Mouse (Mus musculus) CD4-positive, CD25-positive, alpha-beta regulatory T cell, adult 2 months (primary cell): Measurements from ENCODE around the gene Hnrnpa0.
A peak's percentile ranks its signal among the peaks of the same experiment; 100 is the strongest.
"Not testable (repeated sequence)": the region's sequence is repeated elsewhere in the genome, so short reads cannot be mapped to it uniquely, and the experiment has no call there.

Source experiments
- DNase-seq: peaks from one replicate; pipeline ENCODE4 v3.0.0-alpha.2; 2012; ENCODE audit warnings: low read depth, low spot score

Gene Hnrnpa0

GRCm38 (mm10) chr13:58128396-58128767 lies at the start of gene Hnrnpa0:
TSS of gene Hnrnpa0 (minus strand) at chr13:58128556.
- DNase-seq, result peak; percentile 98

DNA sequence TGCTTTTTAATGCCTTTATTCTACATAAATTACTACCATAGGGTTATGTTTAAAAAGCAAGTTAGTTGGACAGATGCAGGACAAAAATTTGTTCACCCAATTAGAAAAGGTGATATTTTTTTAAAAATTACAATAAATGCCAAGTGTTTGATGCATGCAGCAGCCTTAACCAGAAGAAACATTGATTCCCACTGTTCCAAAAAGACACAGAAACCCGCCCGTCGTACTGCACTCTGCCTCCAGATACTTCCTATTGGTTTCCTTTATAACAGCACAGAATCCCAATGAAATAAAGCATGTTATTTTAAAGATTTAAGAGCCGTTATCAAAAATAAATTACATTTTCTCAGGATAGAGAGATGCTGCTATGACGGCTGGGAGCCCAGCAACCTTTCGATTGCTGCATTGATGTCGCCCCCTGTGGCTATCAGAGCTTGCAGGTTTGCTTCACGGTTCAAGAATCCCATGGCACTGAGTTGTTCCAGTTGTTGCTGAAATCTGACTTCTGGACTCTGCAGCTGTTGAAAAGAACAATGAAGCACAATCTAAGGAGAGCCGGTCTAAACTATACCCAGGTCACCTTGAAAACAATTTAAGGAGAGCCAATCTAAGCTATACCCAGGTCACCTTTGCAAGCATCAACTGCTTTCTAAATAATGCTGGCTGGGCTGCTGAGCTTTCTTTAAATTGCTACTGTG lies 49.3 kb upstream of the Hnrnpa0 start:
- DNase-seq, result no peak

DNA sequence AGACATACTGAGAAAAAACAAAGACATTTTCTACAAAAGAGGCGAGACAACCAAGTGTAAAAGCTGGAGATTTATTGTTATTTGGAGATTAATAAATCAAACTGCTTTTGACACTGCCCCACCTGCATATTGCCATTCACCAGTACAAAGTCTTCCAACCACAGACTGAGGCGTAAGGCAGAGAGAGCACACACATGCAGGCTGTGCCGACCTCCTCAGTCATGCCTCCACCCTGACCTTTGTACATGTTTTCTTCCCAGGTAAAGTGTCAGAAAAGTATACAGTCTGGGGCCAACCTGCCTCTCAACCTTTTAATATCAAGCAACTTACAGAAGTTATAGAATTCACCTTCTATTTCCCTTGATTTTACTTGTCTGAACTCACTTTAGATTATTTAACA lies 47.7 kb upstream of the Hnrnpa0 start:
- DNase-seq, result no peak

GRCm38 (mm10) chr13:58168119-58168518 lies 39.8 kb upstream of the Hnrnpa0 start:
- no peak for DNase-seq

- DNase-seq, result no peak
Observed at GRCm38 (mm10) chr13:58163343-58163742, 35.0 kb upstream of the Hnrnpa0 start.

GRCm38 (mm10) chr13:58160761-58161160 lies 32.4 kb upstream of the Hnrnpa0 start:
- DNase-seq, result no peak

DNA sequence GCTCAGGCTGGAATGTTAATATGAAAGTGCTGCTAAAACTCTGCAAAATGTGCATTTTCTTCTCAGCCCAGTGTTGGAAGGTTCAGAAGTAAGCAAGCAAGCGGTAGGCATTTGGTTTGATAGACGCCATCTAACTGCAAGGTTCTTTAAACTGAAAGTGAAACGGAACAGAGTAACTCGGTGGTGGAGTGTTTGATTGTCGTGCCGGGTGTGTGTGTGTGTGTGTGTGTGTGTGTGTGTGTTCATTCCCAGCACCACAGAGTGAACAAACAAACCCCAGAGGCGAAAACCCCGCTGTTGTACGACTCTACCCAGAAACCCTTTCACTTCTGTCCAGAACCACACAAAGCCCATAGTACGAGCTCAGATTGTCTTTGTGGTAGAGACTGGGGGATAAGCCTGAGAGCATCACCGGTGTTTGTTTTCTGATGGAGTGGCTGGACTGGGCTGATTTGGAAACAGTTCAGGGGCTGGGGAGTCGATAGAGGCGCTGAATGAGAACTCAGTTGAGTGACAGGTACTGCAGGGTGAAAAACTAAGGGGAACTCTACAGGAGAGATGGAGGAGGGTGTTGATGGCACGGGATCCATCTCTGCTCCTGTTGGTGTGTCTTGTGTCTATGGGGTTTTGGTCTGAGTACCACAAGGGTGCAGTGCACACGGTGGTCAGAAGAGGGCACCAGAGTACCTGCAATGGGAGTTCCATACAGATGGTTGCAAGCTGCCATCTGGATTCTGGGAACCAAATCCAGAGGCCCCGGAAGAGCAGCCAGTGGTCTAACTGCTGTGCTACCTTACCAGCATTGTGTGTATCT lies 29.9 kb upstream of the Hnrnpa0 start:
- DNase-seq, result peak; percentile 93

DNA sequence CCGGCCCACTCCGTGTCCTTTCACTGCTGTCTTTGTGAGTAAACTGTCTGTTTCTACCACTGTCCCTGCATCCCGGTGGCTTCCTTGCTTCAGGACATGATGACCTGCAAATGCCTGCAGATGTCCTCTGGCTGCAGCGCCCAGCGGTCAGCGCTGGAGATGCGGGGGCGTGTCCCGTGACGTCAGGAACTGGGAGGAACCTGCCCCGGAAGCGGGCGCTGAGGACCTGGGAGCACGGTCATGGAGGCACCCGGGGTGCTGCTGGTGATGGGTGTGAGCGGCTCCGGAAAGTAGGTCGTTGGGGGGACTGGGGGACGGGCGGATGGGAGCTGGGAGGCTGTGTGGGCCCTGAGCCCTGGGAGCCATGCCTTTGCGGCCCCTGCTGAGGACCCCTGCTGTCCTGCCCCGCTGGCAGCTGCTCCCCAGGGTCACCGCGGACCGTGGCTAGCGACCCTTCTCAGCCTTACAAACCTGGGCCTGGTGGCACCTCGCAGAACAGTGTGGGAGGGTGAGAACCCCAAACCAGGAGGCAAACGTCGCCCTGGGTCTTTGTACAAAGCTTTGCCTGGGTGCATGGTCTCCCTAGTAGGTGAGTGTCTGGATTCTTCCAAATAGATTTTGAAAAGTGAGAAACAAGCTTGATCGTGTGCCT lies 29.2 kb upstream of the Hnrnpa0 start, which contains the start of gene Idnk:
TSS of gene Idnk (plus strand) at position 203 of the 652 bp plus-strand sequence.
- DNase-seq, result peak; percentile 86

- DNase-seq, result peak; percentile 25
Observed at GRCm38 (mm10) chr13:58157036-58157435, 28.7 kb upstream of the Hnrnpa0 start.

DNA sequence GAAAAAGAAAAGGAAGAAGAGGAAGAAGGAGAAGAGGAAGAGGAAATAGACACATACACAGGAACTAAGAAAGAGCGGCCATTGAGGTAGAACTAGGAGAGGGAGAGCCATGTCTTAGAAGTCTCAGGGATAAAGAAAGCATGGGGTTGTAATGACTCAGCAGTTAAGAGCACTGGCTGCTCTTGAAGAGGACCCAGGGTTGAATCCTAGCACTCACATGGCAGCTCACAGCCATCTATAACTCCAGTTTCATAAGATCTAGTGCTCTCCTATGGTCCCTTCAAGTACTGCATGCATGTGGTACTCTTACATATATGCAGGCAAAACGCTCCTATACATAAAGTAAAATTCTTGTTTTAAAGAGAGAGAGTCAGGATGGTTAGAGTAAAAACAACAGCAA lies 27.7 kb upstream of the Hnrnpa0 start:
- DNase-seq, result peak; percentile 19

- DNase-seq, result no peak
Observed at GRCm38 (mm10) chr13:58150442-58150841, 22.1 kb upstream of the Hnrnpa0 start.

GRCm38 (mm10) chr13:58149629-58150028 lies 21.3 kb upstream of the Hnrnpa0 start:
- no peak for DNase-seq

DNA sequence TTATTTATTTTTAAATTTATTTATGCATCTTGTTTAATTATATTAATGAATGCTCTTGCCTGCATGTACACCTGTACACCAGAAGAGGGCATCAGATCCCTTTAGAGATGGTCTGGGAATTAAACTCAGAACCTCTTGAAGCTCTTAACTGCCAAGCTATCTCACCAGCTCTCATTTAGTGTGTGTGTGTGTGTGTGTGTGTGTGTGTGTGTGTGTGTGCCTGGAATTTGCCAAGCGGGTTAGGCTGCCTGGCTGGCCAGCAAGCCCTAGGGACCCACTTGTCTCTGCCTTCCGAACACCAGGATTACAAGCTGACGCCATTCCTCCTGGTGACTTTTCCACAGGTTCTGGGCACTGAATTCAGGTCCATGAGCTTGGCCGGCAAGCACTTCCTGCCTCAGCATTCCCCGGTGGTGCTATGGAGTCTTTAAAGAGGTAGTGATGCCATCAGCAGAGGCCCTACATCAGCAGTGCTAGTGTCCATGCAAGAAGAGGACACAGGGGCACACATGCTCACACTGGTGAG lies 20.7 kb upstream of the Hnrnpa0 start:
- peak; percentile 56 for DNase-seq

GRCm38 (mm10) chr13:58148256-58148831 lies 20.0 kb upstream of the Hnrnpa0 start:
- DNase-seq, result peak; percentile 51

GRCm38 (mm10) chr13:58147760-58148159 lies 19.4 kb upstream of the Hnrnpa0 start:
- no peak for DNase-seq

GRCm38 (mm10) chr13:58146603-58147002 lies 18.2 kb upstream of the Hnrnpa0 start:
- not testable (repeated sequence) for DNase-seq

- DNase-seq, result peak; percentile 24
Observed at GRCm38 (mm10) chr13:58131692-58132091, 3.3 kb upstream of the Hnrnpa0 start.

DNA sequence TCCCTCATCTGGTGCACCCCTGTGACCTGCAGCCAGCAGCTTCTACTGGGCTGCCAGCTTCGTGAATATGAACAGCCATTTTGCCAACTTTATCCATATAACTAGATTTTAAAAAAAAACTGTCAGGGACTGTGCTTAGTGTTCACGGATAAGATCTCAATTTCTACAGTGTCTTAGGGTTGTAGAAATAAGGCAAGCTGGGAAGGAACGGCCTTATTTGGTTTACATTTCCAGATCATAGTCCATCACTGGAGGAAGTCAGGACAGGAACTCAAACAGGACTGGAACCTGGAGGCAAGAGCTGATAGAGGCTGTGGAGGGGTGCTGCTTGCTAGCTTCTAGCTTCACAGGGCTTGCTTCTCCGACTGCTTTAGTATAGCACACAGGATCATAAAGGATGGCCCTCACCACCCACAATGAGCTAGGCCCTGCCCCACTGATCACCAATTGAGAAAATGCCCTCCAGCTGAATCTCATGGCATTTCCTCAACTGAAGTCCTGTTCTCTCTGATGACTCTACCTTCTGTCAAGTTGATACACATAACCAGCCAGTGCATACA lies 1.4 kb upstream of the Hnrnpa0 start:
- DNase-seq, result peak; percentile 24

GRCm38 (mm10) chr13:58128768-58129671 lies 664 bp upstream of the Hnrnpa0 start:
- DNase-seq, result peak; percentile 97

DNA sequence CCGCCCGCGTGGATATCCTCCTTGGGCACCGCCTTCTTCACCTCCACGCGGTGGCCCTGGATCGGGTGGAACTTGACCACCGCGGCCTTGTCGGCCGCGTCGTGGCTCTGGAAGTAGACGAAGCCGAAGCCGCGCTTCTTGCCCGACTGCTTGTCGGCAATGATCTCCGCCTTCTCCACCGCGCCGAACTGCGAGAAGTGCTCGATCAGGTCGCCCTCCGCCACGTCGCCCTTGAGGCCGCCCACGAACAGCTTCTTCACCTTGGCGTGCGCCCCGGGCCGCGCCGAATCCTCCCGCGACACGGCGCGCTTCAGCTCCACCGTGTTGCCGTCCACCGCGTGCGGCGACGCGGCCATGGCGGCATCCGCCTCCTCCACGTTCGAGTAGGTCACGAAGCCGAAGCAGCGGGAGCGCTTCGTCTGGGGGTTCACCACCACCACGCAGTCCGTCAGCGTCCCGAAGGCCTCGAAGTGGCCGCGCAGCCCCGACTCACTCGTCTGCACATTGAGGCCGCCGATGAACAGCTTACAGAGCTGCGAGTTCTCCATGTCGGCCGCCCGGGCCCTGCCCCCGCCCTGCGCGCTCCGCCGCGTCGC lies 492 bp downstream of the Hnrnpa0 start:
- DNase-seq, result peak; percentile 80
